Mouse (Mus musculus) liver, adult (tissue): ENCODE results near the gene Sdk2.

Experiments
- GATA4 ChIP-seq: IDR thresholded peaks from 2 replicates; pipeline ENCODE4 v1.6.1; 2014; ENCODE audit warnings: mild to moderate bottlenecking, low read length; ENCODE audit not compliant: insufficient replicate concordance

Gene Sdk2

GRCm38 (mm10) chr11:113851750-113852149 is 215.1 kb downstream of the Sdk2 start:
- TF ChIP-seq GATA4, result no peak

GRCm38 (mm10) chr11:113849322-113849721 is 217.5 kb downstream of the Sdk2 start:
- no peak for TF ChIP-seq GATA4

GRCm38 (mm10) chr11:113843920-113844319 is 222.9 kb downstream of the Sdk2 start:
- TF ChIP-seq GATA4, result no peak

- no peak for TF ChIP-seq GATA4
Observed at GRCm38 (mm10) chr11:113842879-113843278, 224.0 kb downstream of the Sdk2 start.

- no peak for TF ChIP-seq GATA4
Observed at GRCm38 (mm10) chr11:113831608-113832007, 235.2 kb downstream of the Sdk2 start.

GRCm38 (mm10) chr11:113828081-113828554 is 238.7 kb downstream of the Sdk2 start:
- TF ChIP-seq GATA4, result no peak

- no peak for TF ChIP-seq GATA4
Observed at GRCm38 (mm10) chr11:113820005-113820404, 246.8 kb downstream of the Sdk2 start.

- TF ChIP-seq GATA4, result no peak
Observed at GRCm38 (mm10) chr11:113819001-113819400, 247.8 kb downstream of the Sdk2 start.

- TF ChIP-seq GATA4, result no peak
Observed at GRCm38 (mm10) chr11:113816971-113817548, 249.8 kb downstream of the Sdk2 start.

- no peak for TF ChIP-seq GATA4
Observed at GRCm38 (mm10) chr11:113816439-113816838, 250.4 kb downstream of the Sdk2 start.

GRCm38 (mm10) chr11:113811546-113812339 is 255.1 kb downstream of the Sdk2 start:
- TF ChIP-seq GATA4, result no peak

GRCm38 (mm10) chr11:113810638-113811545 is 256.0 kb downstream of the Sdk2 start:
- no peak for TF ChIP-seq GATA4

- TF ChIP-seq GATA4, result peak; percentile 90
Observed at GRCm38 (mm10) chr11:113807086-113807485, 259.8 kb downstream of the Sdk2 start.

- no peak for TF ChIP-seq GATA4
Observed at GRCm38 (mm10) chr11:113806382-113807077, 260.3 kb downstream of the Sdk2 start.

GRCm38 (mm10) chr11:113805974-113806373 is 260.9 kb downstream of the Sdk2 start:
- no peak for TF ChIP-seq GATA4
